Mouse (Mus musculus) CH12.LX (cell line): ENCODE results near the gene Ankrd27. TPM values are rescaled to one million over a fixed set of nuclear protein-coding genes. Genes with fewer than 3 reads are reported as not detected.

ENCODE experiments used
- DNase-seq: peaks from one replicate; pipeline ENCODE4 v3.0.0-alpha.2; 2013; ENCODE audit errors: extremely low read depth
- H3K27ac ChIP-seq: 2 replicates; pipeline ENCODE4 v1.5.1; 2012; ENCODE audit warnings: low read depth, mild to moderate bottlenecking, control low read depth, moderate library complexity; ENCODE audit not compliant: insufficient read depth
- H3K27me3 ChIP-seq: replicated peaks from 2 replicates; pipeline ENCODE3; 2012; ENCODE audit warnings: inconsistent platforms
- H3K36me3 ChIP-seq, 2 experiments: replicated peaks in 1 of 2; 2 replicates each; pipeline versions ENCODE3 to v1.6.1; 2012; ENCODE audit warnings: inconsistent platforms in 1 of 2, low read length in 1 of 2, mild to moderate bottlenecking in 1 of 2, mixed read lengths in 1 of 2, moderate library complexity in 1 of 2; ENCODE audit not compliant: control insufficient read depth in 1 of 2, insufficient read depth in 1 of 2
- H3K4me1 ChIP-seq, 2 experiments: 2 replicates each; pipeline ENCODE4 v1.6.1; 2012; ENCODE audit warnings: inconsistent platforms in 1 of 2, moderate library complexity in 1 of 2; ENCODE audit not compliant: insufficient read depth in 2 of 2, control insufficient read depth in 1 of 2
- H3K4me2 ChIP-seq: 2 replicates; pipeline ENCODE4 v1.6.1; 2012; ENCODE audit warnings: low read depth, mild to moderate bottlenecking, control low read depth; ENCODE audit not compliant: poor library complexity, insufficient read depth, severe bottlenecking
- H3K4me3 ChIP-seq, 3 experiments: fragments of 150-350 bp in 1 of 3; sonication (generic) in 1 of 3; replicated peaks in 1 of 3; 2 replicates each; pipeline versions ENCODE3 to v1.5.1; 2011 to 2012; ENCODE audit warnings: low read depth in 2 of 3, low read length in 2 of 3, mild to moderate bottlenecking in 2 of 3, moderate library complexity in 2 of 3, control low read depth in 1 of 3, improper control_type of control experiment in 1 of 3, inconsistent platforms in 1 of 3, mixed read lengths in 1 of 3; ENCODE audit not compliant: poor library complexity in 1 of 3
- H3K79me2 ChIP-seq: replicated peaks from 2 replicates; pipeline ENCODE4 v1.6.1; 2012; ENCODE audit warnings: mild to moderate bottlenecking, moderate library complexity; ENCODE audit not compliant: control insufficient read depth, poor library complexity, insufficient read depth, severe bottlenecking; ENCODE audit errors: extremely low read depth
- H3K9ac ChIP-seq: 2 replicates; pipeline ENCODE4 v1.6.1; 2012; ENCODE audit warnings: low read depth, mild to moderate bottlenecking, control low read depth, moderate library complexity; ENCODE audit not compliant: insufficient read depth
- H3K9me3 ChIP-seq: replicated peaks from 2 replicates; pipeline ENCODE3; 2012; ENCODE audit warnings: low read length, inconsistent platforms, mixed read lengths
- E2F4 ChIP-seq: IDR thresholded peaks from 2 replicates; pipeline ENCODE4 v1.6.1; 2011; ENCODE audit warnings: low read depth, low read length, improper control_type of control experiment; ENCODE audit not compliant: insufficient replicate concordance
- GABPA ChIP-seq: IDR thresholded peaks from 2 replicates; pipeline ENCODE4 v1.6.1; 2012; ENCODE audit warnings: low read depth, low read length, improper control_type of control experiment, inconsistent platforms; ENCODE audit not compliant: insufficient replicate concordance
- MAZ ChIP-seq: IDR thresholded peaks from 2 replicates; pipeline ENCODE4 v1.6.1; 2012; ENCODE audit warnings: low read depth, mild to moderate bottlenecking, inconsistent platforms, low read length, improper control_type of control experiment, moderate library complexity
- MEF2A ChIP-seq: IDR thresholded peaks from 2 replicates; pipeline ENCODE4 v1.6.1; 2014; ENCODE audit warnings: low read depth, mild to moderate bottlenecking, inconsistent platforms, low read length, improper control_type of control experiment, borderline replicate concordance
- PAX5 ChIP-seq: IDR thresholded peaks from 2 replicates; pipeline ENCODE4 v1.6.1; 2012; ENCODE audit warnings: low read length, inconsistent platforms, mixed read lengths
- POLR2A ChIP-seq: IDR thresholded peaks from 2 replicates; pipeline ENCODE4 v1.6.1; 2011; ENCODE audit warnings: low read depth, mild to moderate bottlenecking, improper control_type of control experiment, low read length
- POLR2AphosphoS2 ChIP-seq: IDR thresholded peaks from 2 replicates; pipeline ENCODE4 v1.6.1; 2011; ENCODE audit warnings: low read depth, low read length, improper control_type of control experiment
- RAD21 ChIP-seq: IDR thresholded peaks from 2 replicates; pipeline ENCODE4 v1.6.1; 2011; ENCODE audit warnings: low read depth, mild to moderate bottlenecking, low read length, improper control_type of control experiment, moderate library complexity
- SMC3 ChIP-seq: IDR thresholded peaks from 2 replicates; pipeline ENCODE4 v1.6.1; 2011; ENCODE audit warnings: low read depth, low read length, improper control_type of control experiment
- TBP ChIP-seq: conservative IDR thresholded peaks from 2 replicates; pipeline ENCODE4 v1.6.1; 2011; ENCODE audit warnings: low read depth, low read length, improper control_type of control experiment
- UBTF ChIP-seq: IDR thresholded peaks from 2 replicates; pipeline ENCODE4 v1.6.1; 2012; ENCODE audit warnings: low read depth, mild to moderate bottlenecking, inconsistent platforms, low read length, improper control_type of control experiment, moderate library complexity
- ZC3H11A ChIP-seq: IDR thresholded peaks from 2 replicates; pipeline ENCODE4 v1.6.1; 2012; ENCODE audit warnings: low read depth, mild to moderate bottlenecking, inconsistent platforms, low read length, improper control_type of control experiment
- ZNF384 ChIP-seq: IDR thresholded peaks from 2 replicates; pipeline ENCODE4 v1.6.1; 2012; ENCODE audit warnings: low read depth, low read length, improper control_type of control experiment, inconsistent platforms
- dilution Hi-C: fragments of 300-500 bp; cut with MboI; formaldehyde crosslinking; loops from 2 replicates; pipeline ENCODE4 v1.14.3; 2020; ENCODE audit warnings: low sequenced_read_pairs; ENCODE audit not compliant: extremely low pct_unique_long_range_greater_than_20kb, extremely low pct_ligation_motif_present
- in situ Hi-C: fragments of 300-500 bp; cut with MboI; formaldehyde crosslinking; loops from 3 replicates; pipeline ENCODE4 v1.14.3; 2019; ENCODE audit warnings: low sequenced_read_pairs, low pct_ligation_motif_present, low pct_unique_long_range_greater_than_20kb, mixed read lengths
- polyA plus RNA-seq: library from polyadenylated mRNA; unstranded; fragments of >175 nt; gene quantifications from 2 replicates; pipeline ENCODE4 v1.2.1, GENCODE M21; 2012; ENCODE audit warnings: low read depth; ENCODE audit not compliant: insufficient read length
- total RNA-seq, 2 experiments: library from RNA; depleted of rRNA; stranded (reverse); fragments of 300-350 nt in 1 of 2; fragments of >200 nt in 1 of 2; gene quantifications; 2 replicates each; pipeline ENCODE4 v1.2.3; 2012 to 2014

Gene Ankrd27
- total and polyA plus RNA-seq, 3 experiments = 38.6 to 49.1 (median 39.0) TPM

DNA sequence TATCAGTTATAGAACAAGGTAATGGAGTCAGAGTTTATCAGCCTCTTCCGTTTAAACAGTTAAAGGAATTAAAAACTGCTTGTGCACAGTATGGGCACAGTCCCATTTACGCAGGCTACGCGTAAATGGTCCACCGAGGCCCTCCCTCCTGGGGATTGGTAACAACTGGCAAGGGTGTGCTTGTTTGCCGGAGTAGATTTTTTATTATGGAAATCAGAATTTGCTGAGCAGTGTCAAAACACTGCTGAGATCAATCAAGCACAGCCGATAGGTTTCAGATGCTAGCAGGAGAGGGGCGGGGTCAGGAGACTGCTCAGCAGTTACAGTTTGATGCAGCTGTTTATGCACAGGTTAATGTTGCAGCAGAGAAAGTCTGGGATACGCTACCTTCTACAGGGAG lies 102.2 kb downstream of the Ankrd27 start:
- Histone ChIP-seq H3K4me3 (no peak overlapping the region), H3K4me2 (no peak overlapping the region), H3K9me3 (no peaks in the 10 kb centered on the region), H3K4me1 (peaks cover 0 to 13% of the 10 kb centered on the region in 2 experiments; a peak in 3 of 4 replicates), H3K27ac (no peak overlapping the region), H3K27me3 (no peaks in the 10 kb centered on the region), H3K79me2 (no peaks in the 10 kb centered on the region), H3K9ac (no peak overlapping the region), H3K36me3 (peaks cover 0 to 44% of the 10 kb centered on the region in 2 experiments)
- in situ Hi-C loops = no loop called here
- no peak for DNase-seq
- dilution Hi-C loops = no loop called here
- TF ChIP-seq SMC3 (no peak), POLR2A (no peak), E2F4 (no peak), MEF2A (no peak), PAX5 (no peak), TBP (no peak), POLR2AphosphoS2 (no peak), UBTF (no peak), ZNF384 (no peak), GABPA (no peak), MAZ (no peak), RAD21 (no peak), ZC3H11A (no peak)

Other genes with a start within 250 kb of the Ankrd27 start
- gene Faap24, start 189.4 kb upstream of the Ankrd27 start, total RNA-seq (2012; rRNA removed) = 17.6 and 24.1 TPM in 2 replicates
- 20.2 and 23.1 TPM in 2 replicates for gene Faap24, start 189.4 kb upstream of the Ankrd27 start, total RNA-seq (2014; rRNA removed)
- 50.7 and 55.1 TPM in 2 replicates for gene Faap24, start 189.4 kb upstream of the Ankrd27 start, polyA plus RNA-seq
- gene Cep89, start 189.2 kb upstream of the Ankrd27 start, total RNA-seq (2012; rRNA removed) = 11.8 and 12.6 TPM in 2 replicates
- 5.2 and 6.7 TPM in 2 replicates for gene Cep89, start 189.2 kb upstream of the Ankrd27 start, total RNA-seq (2014; rRNA removed)
- gene Cep89, start 189.2 kb upstream of the Ankrd27 start, polyA plus RNA-seq = 25.4 and 28.7 TPM in 2 replicates
- gene Slc7a9, start 137.4 kb upstream of the Ankrd27 start, total RNA-seq (2012; rRNA removed) = not detected in 2 replicates
- gene Slc7a9, start 137.4 kb upstream of the Ankrd27 start, total RNA-seq (2014; rRNA removed) = not detected in 2 replicates
- gene Slc7a9, start 137.4 kb upstream of the Ankrd27 start, polyA plus RNA-seq = not detected in 2 replicates
- gene Tdrd12, start 48.5 kb upstream of the Ankrd27 start, total RNA-seq (2012; rRNA removed) = 0.08 TPM in 1 of 2 replicates, not detected in the other
- gene Tdrd12, start 48.5 kb upstream of the Ankrd27 start, total RNA-seq (2014; rRNA removed) = 0.21 TPM in 1 of 2 replicates, not detected in the other
- 0.19 and 0.42 TPM in 2 replicates for gene Tdrd12, start 48.5 kb upstream of the Ankrd27 start, polyA plus RNA-seq
- 29.8 and 35.9 TPM in 2 replicates for gene Nudt19, start 29.9 kb upstream of the Ankrd27 start, total RNA-seq (2012; rRNA removed)
- 128 and 130 TPM in 2 replicates for gene Nudt19, start 29.9 kb upstream of the Ankrd27 start, total RNA-seq (2014; rRNA removed)
- 42.7 and 58.0 TPM in 2 replicates for gene Nudt19, start 29.9 kb upstream of the Ankrd27 start, polyA plus RNA-seq
- 0.17 and 0.21 TPM in 2 replicates for gene Rgs9bp, start 662 bp upstream of the Ankrd27 start, total RNA-seq (2012; rRNA removed)
- 0.05 and 0.11 TPM in 2 replicates for gene Rgs9bp, start 662 bp upstream of the Ankrd27 start, total RNA-seq (2014; rRNA removed)
- 0.04 and 0.06 TPM in 2 replicates for gene Rgs9bp, start 662 bp upstream of the Ankrd27 start, polyA plus RNA-seq
- 174 and 227 TPM in 2 replicates for gene Pdcd5, start 61.3 kb downstream of the Ankrd27 start, total RNA-seq (2012; rRNA removed)
- gene Pdcd5, start 61.3 kb downstream of the Ankrd27 start, total RNA-seq (2014; rRNA removed) = 241 and 294 TPM in 2 replicates
- gene Pdcd5, start 61.3 kb downstream of the Ankrd27 start, polyA plus RNA-seq = 242 and 272 TPM in 2 replicates
- gene Dpy19l3, start 168.2 kb downstream of the Ankrd27 start, total RNA-seq (2012; rRNA removed) = 3.7 and 5.5 TPM in 2 replicates
- gene Dpy19l3, start 168.2 kb downstream of the Ankrd27 start, total RNA-seq (2014; rRNA removed) = 5.0 and 6.2 TPM in 2 replicates
- 15.4 and 18.3 TPM in 2 replicates for gene Dpy19l3, start 168.2 kb downstream of the Ankrd27 start, polyA plus RNA-seq
- 19.5 and 20.1 TPM in 2 replicates for gene Zfp507, start 216.8 kb downstream of the Ankrd27 start, total RNA-seq (2012; rRNA removed)
- 9.2 and 10.4 TPM in 2 replicates for gene Zfp507, start 216.8 kb downstream of the Ankrd27 start, total RNA-seq (2014; rRNA removed)
- 17.9 and 19.8 TPM in 2 replicates for gene Zfp507, start 216.8 kb downstream of the Ankrd27 start, polyA plus RNA-seq